Mouse (Mus musculus): ENCODE results near the gene Aatk. TPM values are rescaled to one million over a fixed set of nuclear protein-coding genes. Genes with fewer than 3 reads are reported as not detected.

Aatk gene
- polyA plus RNA-seq, 1 experiment from 2014 or later: 3.5 TPM

- H3K4me2 ChIP-seq (ENCODE audit: low read depth, low read length, severe bottlenecking): no peak overlapping the region
- no peak overlapping the region for H3K4me3 ChIP-seq (ENCODE audit: low read depth, low read length)
- H3K9ac ChIP-seq (ENCODE audit: low read length): no peak overlapping the region
- no peak overlapping the region for H3K27ac ChIP-seq (ENCODE audit: low read depth, low read length)
- H3K4me1 ChIP-seq (replicated peaks; ENCODE audit: control insufficient read depth, insufficient read depth, low read length): peaks cover 5% of the 10 kb centered on the region; the same call in 1 of the 2 replicates
- H3K9me3 ChIP-seq (ENCODE audit: control insufficient read depth, low read length): no peaks in the 10 kb centered on the region
- no peak for ATAC-seq (replicated peaks; ENCODE audit: low FRiP score)
- WGBS: 79% methylated on average over 11 of the region's 11 CpGs
- no peak for DNase-seq (ENCODE audit: low spot score)
- H3K27me3 ChIP-seq (ENCODE audit: control insufficient read depth, insufficient read depth, low read length): no peaks in the 10 kb centered on the region
- H3K36me3 ChIP-seq (ENCODE audit: control insufficient read depth, insufficient read depth, low read length): no peaks in the 10 kb centered on the region
Measured at GRCm38 (mm10) chr11:120011114-120011760, 35.7 kb downstream of the Aatk start.

- ATAC-seq (replicated peaks; ENCODE audit: low FRiP score) (no peak), DNase-seq (ENCODE audit: low spot score) (no peak)
- Histone ChIP-seq H3K4me3 (ENCODE audit: low read depth, low read length) (no peak overlapping the region), H3K9ac (ENCODE audit: low read length) (no peak overlapping the region), H3K36me3 (ENCODE audit: control insufficient read depth, insufficient read depth, low read length) (no peaks in the 10 kb centered on the region), H3K27ac (ENCODE audit: low read depth, low read length) (no peak overlapping the region), H3K4me1 (replicated peaks; ENCODE audit: control insufficient read depth, insufficient read depth, low read length) (peaks cover 5% of the 10 kb centered on the region; the same call in 1 of the 2 replicates), H3K27me3 (ENCODE audit: control insufficient read depth, insufficient read depth, low read length) (no peaks in the 10 kb centered on the region), H3K9me3 (ENCODE audit: control insufficient read depth, low read length) (no peaks in the 10 kb centered on the region), H3K4me2 (ENCODE audit: low read depth, low read length, severe bottlenecking) (no peak overlapping the region)
- WGBS: 86% methylated on average over 20 of the region's 20 CpGs
Measured at GRCm38 (mm10) chr11:120009937-120010336, 37.0 kb downstream of the Aatk start.

- no peaks in the 10 kb centered on the region for H3K27me3 ChIP-seq (ENCODE audit: control insufficient read depth, insufficient read depth, low read length)
- no peak for DNase-seq (ENCODE audit: low spot score)
- no peak overlapping the region for H3K4me2 ChIP-seq (ENCODE audit: low read depth, low read length, severe bottlenecking)
- H3K4me1 ChIP-seq (replicated peaks; ENCODE audit: control insufficient read depth, insufficient read depth, low read length): peaks cover 5% of the 10 kb centered on the region; the same call in 1 of the 2 replicates
- whole genome bisulfite sequencing: 92% methylated on average over 8 of the region's 8 CpGs
- ATAC-seq (replicated peaks; ENCODE audit: low FRiP score): no peak
- no peak overlapping the region for H3K27ac ChIP-seq (ENCODE audit: low read depth, low read length)
- H3K9ac ChIP-seq (ENCODE audit: low read length): no peak overlapping the region
- no peaks in the 10 kb centered on the region for H3K36me3 ChIP-seq (ENCODE audit: control insufficient read depth, insufficient read depth, low read length)
- no peak overlapping the region for H3K4me3 ChIP-seq (ENCODE audit: low read depth, low read length)
- H3K9me3 ChIP-seq (ENCODE audit: control insufficient read depth, low read length): no peaks in the 10 kb centered on the region
Measured at GRCm38 (mm10) chr11:120008956-120009355, 38.0 kb downstream of the Aatk start.

- ATAC-seq (replicated peaks; ENCODE audit: low FRiP score): no peak
- 94% methylated on average over 1 of the region's 1 CpGs for WGBS
- no peak overlapping the region for H3K4me3 ChIP-seq (ENCODE audit: low read depth, low read length)
Measured at GRCm38 (mm10) chr11:120008501-120008900, 38.5 kb downstream of the Aatk start.

GRCm38 (mm10) chr11:120007496-120008080 is 39.4 kb downstream of the Aatk start:
- ATAC-seq (replicated peaks; ENCODE audit: low FRiP score): no peak
- H3K27me3 ChIP-seq (ENCODE audit: control insufficient read depth, insufficient read depth, low read length): no peaks in the 10 kb centered on the region
- 77% methylated on average over 4 of the region's 4 CpGs for WGBS

More at GRCm38 (mm10) chr11:120008501-120008900, 38.5 kb downstream of the Aatk start:
- no peaks in the 10 kb centered on the region for H3K27me3 ChIP-seq (ENCODE audit: control insufficient read depth, insufficient read depth, low read length)
- no peaks in the 10 kb centered on the region for H3K36me3 ChIP-seq (ENCODE audit: control insufficient read depth, insufficient read depth, low read length)
- H3K9ac ChIP-seq (ENCODE audit: low read length): no peak overlapping the region
- H3K4me2 ChIP-seq (ENCODE audit: low read depth, low read length, severe bottlenecking): no peak overlapping the region
- no peak for DNase-seq (ENCODE audit: low spot score)
- no peaks in the 10 kb centered on the region for H3K9me3 ChIP-seq (ENCODE audit: control insufficient read depth, low read length)
- no peak overlapping the region for H3K27ac ChIP-seq (ENCODE audit: low read depth, low read length)
- H3K4me1 ChIP-seq (replicated peaks; ENCODE audit: control insufficient read depth, insufficient read depth, low read length): peaks cover 5% of the 10 kb centered on the region; the same call in 1 of the 2 replicates

GRCm38 (mm10) chr11:120005434-120006317 is 41.3 kb downstream of the Aatk start:
- no peak overlapping the region for H3K4me2 ChIP-seq (ENCODE audit: low read depth, low read length, severe bottlenecking)
- H3K27ac ChIP-seq (ENCODE audit: low read depth, low read length): no peak overlapping the region
- no peaks in the 10 kb centered on the region for H3K27me3 ChIP-seq (ENCODE audit: control insufficient read depth, insufficient read depth, low read length)
- no peaks in the 10 kb centered on the region for H3K36me3 ChIP-seq (ENCODE audit: control insufficient read depth, insufficient read depth, low read length)
- H3K4me1 ChIP-seq (replicated peaks; ENCODE audit: control insufficient read depth, insufficient read depth, low read length): no peaks in the 10 kb centered on the region
- H3K9me3 ChIP-seq (ENCODE audit: control insufficient read depth, low read length): no peaks in the 10 kb centered on the region
- WGBS: 92% methylated on average over 18 of the region's 18 CpGs
- H3K9ac ChIP-seq (ENCODE audit: low read length): no peak overlapping the region
- no peak overlapping the region for H3K4me3 ChIP-seq (ENCODE audit: low read depth, low read length)
- ATAC-seq (replicated peaks; ENCODE audit: low FRiP score) (no peak), DNase-seq (ENCODE audit: low spot score) (no peak)

More at GRCm38 (mm10) chr11:120007496-120008080, 39.4 kb downstream of the Aatk start:
- Histone ChIP-seq H3K27ac (ENCODE audit: low read depth, low read length) (no peak overlapping the region), H3K4me1 (replicated peaks; ENCODE audit: control insufficient read depth, insufficient read depth, low read length) (peaks cover 5% of the 10 kb centered on the region; the same call in 1 of the 2 replicates), H3K9me3 (ENCODE audit: control insufficient read depth, low read length) (no peaks in the 10 kb centered on the region), H3K4me3 (ENCODE audit: low read depth, low read length) (no peak overlapping the region), H3K4me2 (ENCODE audit: low read depth, low read length, severe bottlenecking) (no peak overlapping the region), H3K9ac (ENCODE audit: low read length) (no peak overlapping the region), H3K36me3 (ENCODE audit: control insufficient read depth, insufficient read depth, low read length) (no peaks in the 10 kb centered on the region)
- DNase-seq (ENCODE audit: low spot score): no peak

GRCm38 (mm10) chr11:120002634-120003220 is 44.2 kb downstream of the Aatk start:
- H3K9me3 ChIP-seq (ENCODE audit: control insufficient read depth, low read length): no peaks in the 10 kb centered on the region
- no peak overlapping the region for H3K4me2 ChIP-seq (ENCODE audit: low read depth, low read length, severe bottlenecking)
- H3K9ac ChIP-seq (ENCODE audit: low read length): no peak overlapping the region
- no peak overlapping the region for H3K27ac ChIP-seq (ENCODE audit: low read depth, low read length)
- ATAC-seq (replicated peaks; ENCODE audit: low FRiP score): no peak
- no peak overlapping the region for H3K4me3 ChIP-seq (ENCODE audit: low read depth, low read length)
- DNase-seq (ENCODE audit: low spot score): no peak
- WGBS: 94% methylated on average over 7 of the region's 7 CpGs
- H3K36me3 ChIP-seq (ENCODE audit: control insufficient read depth, insufficient read depth, low read length): no peaks in the 10 kb centered on the region
- no peaks in the 10 kb centered on the region for H3K27me3 ChIP-seq (ENCODE audit: control insufficient read depth, insufficient read depth, low read length)
- no peaks in the 10 kb centered on the region for H3K4me1 ChIP-seq (replicated peaks; ENCODE audit: control insufficient read depth, insufficient read depth, low read length)

- no peak for ATAC-seq (replicated peaks; ENCODE audit: low FRiP score)
- Histone ChIP-seq H3K9me3 (ENCODE audit: control insufficient read depth, low read length) (no peaks in the 10 kb centered on the region), H3K4me1 (replicated peaks; ENCODE audit: control insufficient read depth, insufficient read depth, low read length) (no peaks in the 10 kb centered on the region), H3K27ac (ENCODE audit: low read depth, low read length) (no peak overlapping the region), H3K36me3 (ENCODE audit: control insufficient read depth, insufficient read depth, low read length) (no peaks in the 10 kb centered on the region), H3K27me3 (ENCODE audit: control insufficient read depth, insufficient read depth, low read length) (no peaks in the 10 kb centered on the region), H3K9ac (ENCODE audit: low read length) (no peak overlapping the region), H3K4me3 (ENCODE audit: low read depth, low read length) (no peak overlapping the region), H3K4me2 (ENCODE audit: low read depth, low read length, severe bottlenecking) (no peak overlapping the region)
- no peak for DNase-seq (ENCODE audit: low spot score)
- 87% methylated on average over 5 of the region's 5 CpGs for WGBS
Measured at GRCm38 (mm10) chr11:120002041-120002440, 44.9 kb downstream of the Aatk start.

All from forebrain, embryonic 11.5 days (tissue).